Mouse (Mus musculus) bone marrow macrophage, adult 2 months (primary cell): ENCODE data around the gene Actg1.

Experiments
- CTCF ChIP-seq: IDR thresholded peaks from 2 replicates; pipeline ENCODE4 v1.5.1; 2012; ENCODE audit warnings: low read depth, mild to moderate bottlenecking, low read length, moderate library complexity
- POLR2A ChIP-seq: IDR thresholded peaks from 2 replicates; pipeline ENCODE4 v1.6.1; 2012; ENCODE audit warnings: mild to moderate bottlenecking, low read depth, low read length, borderline replicate concordance

DNA sequence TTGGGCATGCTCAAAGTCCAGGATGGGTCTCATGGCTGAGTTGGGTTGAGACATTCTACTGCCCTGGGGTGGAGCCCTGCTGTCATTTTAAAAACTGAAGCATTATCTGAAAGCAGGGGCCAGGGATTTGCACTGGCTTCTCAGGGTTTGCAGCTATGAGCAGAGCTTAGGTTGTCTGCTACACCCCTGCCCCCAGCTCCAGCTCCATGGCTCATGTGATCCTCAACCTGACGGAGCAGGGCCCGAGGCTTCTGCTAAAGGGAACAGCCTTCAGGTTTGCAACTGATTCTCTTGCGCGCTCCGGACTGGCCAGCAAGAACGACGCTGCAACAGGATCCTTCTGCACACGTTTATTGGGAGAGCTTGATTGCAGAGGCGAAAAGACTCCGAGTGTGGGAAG, 28.2 kb downstream of the Actg1 start:
- TF ChIP-seq POLR2A: no peak
- no peak for TF ChIP-seq CTCF
